Mouse (Mus musculus) ES-E14 (cell line): ENCODE data around the gene Tbce. TPM values are rescaled to one million over a fixed set of nuclear protein-coding genes. Genes with fewer than 3 reads are reported as not detected.

Source experiments
- DNase-seq: peaks from one replicate; pipeline ENCODE4 v3.0.0-alpha.2; 2013; ENCODE audit warnings: low read depth, low spot score
- H3K27ac ChIP-seq: 2 replicates; pipeline ENCODE4 v1.5.1; 2012; ENCODE audit warnings: low read depth, mild to moderate bottlenecking, low read length, moderate library complexity, mixed read lengths; ENCODE audit not compliant: poor library complexity, insufficient read depth, severe bottlenecking
- H3K36me3 ChIP-seq: 2 replicates; pipeline ENCODE4 v1.6.1; 2012; ENCODE audit warnings: mild to moderate bottlenecking, low read length, moderate library complexity, mixed read lengths; ENCODE audit not compliant: control insufficient read depth, poor library complexity, insufficient read depth, severe bottlenecking
- H3K4me1 ChIP-seq, 2 experiments: fragments of 150-350 bp in 1 of 2; sonication (generic) in 1 of 2; 2 replicates each; pipeline ENCODE4 v1.6.1; 2012; ENCODE audit warnings: low read length in 2 of 2, mild to moderate bottlenecking in 1 of 2, mixed read lengths in 1 of 2; ENCODE audit not compliant: control insufficient read depth in 2 of 2, insufficient read depth in 2 of 2, poor library complexity in 1 of 2
- H3K4me3 ChIP-seq, 2 experiments: fragments of 150-350 bp in 1 of 2; sonication (generic) in 1 of 2; 2 replicates each; pipeline ENCODE4 v1.5.1; 2012; ENCODE audit warnings: low read length in 2 of 2, low read depth in 1 of 2, mild to moderate bottlenecking in 1 of 2, mixed read lengths in 1 of 2; ENCODE audit not compliant: insufficient read depth in 1 of 2, poor library complexity in 1 of 2, severe bottlenecking in 1 of 2
- H3K9ac ChIP-seq: 2 replicates; pipeline ENCODE4 v1.6.1; 2012; ENCODE audit warnings: low read depth, mild to moderate bottlenecking, low read length, mixed read lengths; ENCODE audit not compliant: poor library complexity, insufficient read depth, severe bottlenecking
- H3K9me3 ChIP-seq: fragments of 150-350 bp; sonication (generic); 2 replicates; pipeline ENCODE4 v1.6.1; 2012; ENCODE audit warnings: low read depth, mild to moderate bottlenecking, low read length; ENCODE audit not compliant: control insufficient read depth, insufficient read depth
- CHD2 ChIP-seq: IDR thresholded peaks from 2 replicates; pipeline ENCODE4 v1.6.1; 2014; ENCODE audit warnings: mild to moderate bottlenecking, low read depth, low read length, inconsistent platforms
- HCFC1 ChIP-seq: IDR thresholded peaks from 2 replicates; pipeline ENCODE4 v1.6.1; 2012; ENCODE audit warnings: low read length, inconsistent platforms, borderline replicate concordance; ENCODE audit not compliant: insufficient read depth
- MAFK ChIP-seq: IDR thresholded peaks from 2 replicates; pipeline ENCODE4 v1.6.1; 2014; ENCODE audit warnings: mild to moderate bottlenecking, low read depth, low read length, inconsistent platforms; ENCODE audit not compliant: insufficient read depth
- ZC3H11A ChIP-seq: IDR thresholded peaks from 2 replicates; pipeline ENCODE4 v1.6.1; 2012; ENCODE audit warnings: low read depth, mild to moderate bottlenecking, inconsistent platforms, low read length, borderline replicate concordance
- ZNF384 ChIP-seq: IDR thresholded peaks from 2 replicates; pipeline ENCODE4 v1.6.1; 2012; ENCODE audit warnings: low read depth, low read length, inconsistent platforms
- in situ Hi-C, 2 experiments: fragments of 600-800 bp; cut with MboI; formaldehyde crosslinking; loops; one replicate each; pipeline ENCODE4 v1.15.1; 2025; ENCODE audit warnings: low sequenced_read_pairs in 2 of 2, inconsistent platforms in 1 of 2; ENCODE audit not compliant: unreplicated experiment in 2 of 2
- total RNA-seq: library from RNA; depleted of rRNA; stranded (reverse); fragments of 300-350 nt; gene quantifications from 2 replicates; pipeline ENCODE4 v1.2.3, GENCODE M21; 2012

Tbce gene
- total RNA-seq, 1 experiment, result 32.1 TPM

- H3K27ac ChIP-seq, result no peak overlapping the region
- no peak overlapping the region for H3K9ac ChIP-seq
- peaks cover 6% of the 10 kb centered on the region; the same call in 1 of the 2 replicates for H3K36me3 ChIP-seq
- TF ChIP-seq ZC3H11A (no peak), ZNF384 (no peak), MAFK (no peak), HCFC1 (no peak), CHD2 (no peak)
- DNase-seq, result no peak
- in situ Hi-C loops, result no loop called here
- no peaks in the 10 kb centered on the region for H3K9me3 ChIP-seq
- no peaks in the 10 kb centered on the region for H3K4me1 ChIP-seq
- no peak overlapping the region for H3K4me3 ChIP-seq
Measured at GRCm38 (mm10) chr13:14049878-14050277, 10.4 kb upstream of the Tbce start.

GRCm38 (mm10) chr13:14044521-14044920 is 5.1 kb upstream of the Tbce start:
- Histone ChIP-seq H3K36me3 (no peaks in the 10 kb centered on the region), H3K4me1 (peaks cover 2 to 3% of the 10 kb centered on the region in 2 experiments; a peak in 2 of 4 replicates), H3K9me3 (no peaks in the 10 kb centered on the region), H3K27ac (no peak overlapping the region), H3K9ac (no peak overlapping the region), H3K4me3 (no peak overlapping the region)
- TF ChIP-seq MAFK, result no peak
- no peak for TF ChIP-seq CHD2
- TF ChIP-seq HCFC1, result no peak
- TF ChIP-seq ZNF384, result no peak
- no peak for TF ChIP-seq ZC3H11A
- DNase-seq, result no peak
- in situ Hi-C loops, result no loop called here

GRCm38 (mm10) chr13:14043851-14044250 is 4.4 kb upstream of the Tbce start:
- no peak for TF ChIP-seq ZNF384
- TF ChIP-seq ZC3H11A, result no peak
- no peak for TF ChIP-seq HCFC1
- no peak for TF ChIP-seq CHD2
- TF ChIP-seq MAFK, result no peak
- DNase-seq, result no peak
- H3K4me3 ChIP-seq, result no peak overlapping the region
- no peaks in the 10 kb centered on the region for H3K36me3 ChIP-seq
- H3K9me3 ChIP-seq, result no peaks in the 10 kb centered on the region
- no peak overlapping the region for H3K9ac ChIP-seq
- H3K27ac ChIP-seq, result no peak overlapping the region
- peaks cover 2 to 3% of the 10 kb centered on the region in 2 experiments; a peak in 2 of 4 replicates for H3K4me1 ChIP-seq
- in situ Hi-C loops, result no loop called here

DNA sequence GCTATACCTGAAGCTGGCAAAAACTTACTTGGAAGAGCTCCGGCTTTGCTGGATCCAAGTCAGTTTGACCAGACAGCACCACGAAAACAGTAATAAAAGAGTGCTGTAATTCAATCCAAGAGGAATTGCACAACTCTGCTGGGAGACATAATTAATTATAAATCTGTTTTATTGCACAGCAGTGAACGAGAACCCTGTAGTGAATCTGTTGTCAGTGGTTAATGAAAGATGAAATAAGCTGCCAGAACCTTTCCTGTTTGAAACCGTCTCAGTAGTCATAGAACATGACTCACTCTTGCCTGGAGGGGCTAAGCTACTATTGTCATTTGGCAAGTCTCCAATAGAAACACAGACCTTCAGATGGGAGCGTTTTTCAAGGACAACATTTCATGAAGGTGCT is 748 bp upstream of the Tbce start:
- H3K4me1 ChIP-seq, result peaks cover 2 to 3% of the 10 kb centered on the region in 2 experiments; a peak in 2 of 4 replicates
- H3K9me3 ChIP-seq, result no peaks in the 10 kb centered on the region
- peak overlapping the region; percentile 98 to 99 for H3K4me3 ChIP-seq
- in situ Hi-C loops, result no loop called here
- no peak overlapping the region for H3K27ac ChIP-seq
- no peak for TF ChIP-seq HCFC1
- TF ChIP-seq MAFK, result no peak
- TF ChIP-seq ZC3H11A, result no peak
- no peak for TF ChIP-seq CHD2
- TF ChIP-seq ZNF384, result no peak
- H3K9ac ChIP-seq, result peak overlapping the region; percentile 60; the same call in 1 of the 2 replicates
- no peak for DNase-seq
- no peaks in the 10 kb centered on the region for H3K36me3 ChIP-seq
